In the genomic region with DNA sequence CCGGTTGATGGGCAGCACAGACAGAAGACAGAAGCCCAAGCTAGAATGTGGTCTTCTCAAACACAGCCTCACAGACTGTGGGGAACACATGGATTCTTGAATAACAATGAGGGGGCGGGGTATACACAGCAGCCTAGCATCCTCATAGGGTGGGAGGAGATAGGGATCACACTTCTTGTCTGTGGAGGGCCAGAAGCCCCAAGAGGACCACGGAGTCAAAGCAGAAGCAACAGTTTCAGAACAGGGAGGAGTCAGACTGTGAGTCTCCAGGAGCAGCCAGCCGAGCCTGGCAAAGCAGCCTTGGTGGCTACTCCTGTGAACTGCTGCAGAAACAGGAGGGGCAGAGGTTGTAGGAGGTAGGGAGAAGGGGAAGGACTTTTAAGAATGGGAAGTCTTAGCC, we compare ENCODE assay signal across 10 mouse cellular contexts. TPM values are rescaled to one million over a fixed set of nuclear protein-coding genes. Genes with fewer than 3 reads are reported as not detected.
DNase-seq lines count a peak whose midpoint lies in the region; ATAC-seq lines count a peak whose summit lies in the region.
"Had no signal": no experiment of that assay in that cellular context is flagged by ENCODE, and none has a peak within 500 bp of the region (broad histone marks: within the 10 kb centered on the region; RNA-seq: fewer than 3 reads in every experiment).

No protein-coding gene starts in this region.

- H3K9me3 ChIP-seq in forebrain, embryonic 14.5 days (replicated peaks; ENCODE audit: control insufficient read depth, low read length): no peaks in the 10 kb centered on the region
- no peaks in the 10 kb centered on the region for H3K9me3 ChIP-seq in midbrain, embryonic 15.5 days

- WGBS in forebrain, embryonic 14.5 days: 13% methylated on average over 4 of the region's 4 CpGs
- WGBS in midbrain, embryonic 15.5 days: 4% methylated on average over 4 of the region's 4 CpGs

- no peak overlapping the region for H3K27ac ChIP-seq in forebrain, embryonic 14.5 days (ENCODE audit: low read depth, low read length)
- no peak overlapping the region for H3K27ac ChIP-seq in midbrain, embryonic 15.5 days

- DNase-seq in kidney, postnatal 14 days: peak; percentile 15
- DNase-seq in kidney, adult 18-20 months: no peak
- peak; percentile 63 for DNase-seq in embryo, embryonic 10 days (ENCODE audit: low spot score)
- DNase-seq in forebrain, embryonic 14.5 days (ENCODE audit: low spot score): peak; percentile 53
- no peak for DNase-seq in spleen, postnatal 36 days (ENCODE audit: low spot score in 2 of 2)
- no peak for DNase-seq in adrenal gland, postnatal 10 days
- DNase-seq in right cerebral cortex, postnatal 36 days (ENCODE audit: low spot score in 2 of 2): no peak
- DNase-seq: cerebellum, postnatal 10 days; lung, adult 18-20 months had no signal

- no peaks in the 10 kb centered on the region for H3K27me3 ChIP-seq in forebrain, embryonic 14.5 days (replicated peaks; ENCODE audit: control insufficient read depth, insufficient read depth, low read length)
- no peaks in the 10 kb centered on the region; the same call in 1 of the 2 replicates for H3K27me3 ChIP-seq in midbrain, embryonic 15.5 days (replicated peaks)

- no peak for ATAC-seq in forebrain, embryonic 14.5 days
- ATAC-seq in midbrain, embryonic 15.5 days (replicated peaks): 0 out of 2 replicates have a peak, but pooled peaks have one; percentile 16

- no peak overlapping the region for H3K9ac ChIP-seq in forebrain, embryonic 14.5 days (ENCODE audit: low read length)
- H3K9ac ChIP-seq in midbrain, embryonic 15.5 days: no peak overlapping the region

- H3K4me3 ChIP-seq in forebrain, embryonic 14.5 days (ENCODE audit: low read depth, low read length): no peak overlapping the region
- no peak overlapping the region for H3K4me3 ChIP-seq in midbrain, embryonic 15.5 days

- H3K4me2 ChIP-seq in forebrain, embryonic 14.5 days (ENCODE audit: low read length): no peak overlapping the region
- no peak overlapping the region; the same call in 1 of the 2 replicates for H3K4me2 ChIP-seq in midbrain, embryonic 15.5 days

- H3K4me1 ChIP-seq in forebrain, embryonic 14.5 days (ENCODE audit: control insufficient read depth, insufficient read depth, low read length): peaks cover 6% of the 10 kb centered on the region
- peaks cover 37% of the 10 kb centered on the region for H3K4me1 ChIP-seq in midbrain, embryonic 15.5 days

- peaks cover 7% of the 10 kb centered on the region; the same call in 1 of the 2 replicates for H3K36me3 ChIP-seq in forebrain, embryonic 14.5 days (ENCODE audit: control insufficient read depth, insufficient read depth, low read length)
- no peaks in the 10 kb centered on the region for H3K36me3 ChIP-seq in midbrain, embryonic 15.5 days (replicated peaks)

RNA-seq across cellular contexts. Expression of gene Ebf4, which starts 1.5 kb away (rescaled TPM):
- 2.1 and 2.4 TPM in 2 replicates for polyA plus RNA-seq in forebrain, embryonic 14.5 days (2014; fragmentation: Nextera tagmentation; extraction: Ambion mirVana)
- polyA plus RNA-seq in midbrain, embryonic 15.5 days (2015; fragmentation: Nextera tagmentation; extraction: Ambion mirVana): 5.8 and 6.3 TPM in 2 replicates
- 1 to 10 TPM; 4.5 to 6.2 TPM for total RNA-seq in adrenal gland, postnatal 10 days (2021)

RNA-seq across cellular contexts. Expression of gene Idh3b, which starts 9.1 kb away (rescaled TPM):
- 178 and 184 TPM in 2 replicates for polyA plus RNA-seq in forebrain, embryonic 14.5 days (2014; fragmentation: Nextera tagmentation; extraction: Ambion mirVana)
- 184 and 188 TPM in 2 replicates for polyA plus RNA-seq in midbrain, embryonic 15.5 days (2015; fragmentation: Nextera tagmentation; extraction: Ambion mirVana)
- total RNA-seq in adrenal gland, postnatal 10 days (2021): 100 to 1,000 TPM; 814 to 881 TPM

RNA-seq across cellular contexts. Expression of gene Nop56, which starts 19.3 kb away (rescaled TPM):
- 264 and 265 TPM in 2 replicates for polyA plus RNA-seq in forebrain, embryonic 14.5 days (2014; fragmentation: Nextera tagmentation; extraction: Ambion mirVana)
- polyA plus RNA-seq in midbrain, embryonic 15.5 days (2015; fragmentation: Nextera tagmentation; extraction: Ambion mirVana): 237 and 244 TPM in 2 replicates
- 10 to 100 TPM; 94.0 to 94.6 TPM for total RNA-seq in adrenal gland, postnatal 10 days (2021)

Comparison
In these comparisons a context has a peak if more than half of its experiments do, and no peak if none do; other contexts are left out.
1. DNase-seq: peak in kidney, postnatal 14 days (single experiment), embryo, embryonic 10 days (single experiment) and forebrain, embryonic 14.5 days (single experiment); none in kidney, adult 18-20 months (single experiment), spleen, postnatal 36 days (0 of 2), adrenal gland, postnatal 10 days (single experiment) and right cerebral cortex, postnatal 36 days (0 of 2).